ENCODE assay signal across 35 mouse cellular contexts in genomic region chr6:56264509-56264908, GRCm38 (mm10).
"Had no signal": no experiment of that assay in that cellular context is flagged by ENCODE, and none has a peak within 500 bp of the region (broad histone marks: within the 10 kb centered on the region; RNA-seq: fewer than 3 reads in every experiment).

No protein-coding gene starts in this region.

- H3K9me3 ChIP-seq: heart, embryonic 10.5 days; heart, embryonic 12.5 days; heart, embryonic 13.5 days; heart, embryonic 15.5 days; hindbrain, embryonic 10.5 days; hindbrain, embryonic 12.5 days; hindbrain, embryonic 13.5 days; hindbrain, embryonic 15.5 days; intestine, embryonic 15.5 days; kidney, embryonic 15.5 days had no signal

- H3K27me3 ChIP-seq: heart, embryonic 12.5 days; heart, embryonic 13.5 days; heart, embryonic 15.5 days; hindbrain, embryonic 12.5 days; hindbrain, embryonic 13.5 days; hindbrain, embryonic 15.5 days; intestine, embryonic 15.5 days; kidney, embryonic 15.5 days had no signal

- H3K4me1 ChIP-seq: heart, embryonic 10.5 days; heart, embryonic 12.5 days; heart, embryonic 13.5 days; heart, embryonic 15.5 days; hindbrain, embryonic 10.5 days; hindbrain, embryonic 12.5 days; hindbrain, embryonic 13.5 days; hindbrain, embryonic 15.5 days; intestine, embryonic 15.5 days; kidney, embryonic 15.5 days had no signal

- H3K4me2 ChIP-seq: heart, embryonic 11.5 days; heart, embryonic 12.5 days; heart, embryonic 13.5 days; heart, embryonic 15.5 days; hindbrain, embryonic 12.5 days; hindbrain, embryonic 13.5 days; hindbrain, embryonic 14.5 days; hindbrain, embryonic 15.5 days; intestine, embryonic 15.5 days; kidney, embryonic 15.5 days had no signal

- H3K27ac ChIP-seq: heart, embryonic 10.5 days; heart, embryonic 13.5 days; heart, embryonic 15.5 days; hindbrain, embryonic 10.5 days; hindbrain, embryonic 12.5 days; hindbrain, embryonic 13.5 days; hindbrain, embryonic 14.5 days; hindbrain, embryonic 15.5 days; hindbrain, postnatal 0 days; intestine, embryonic 15.5 days; kidney, embryonic 15.5 days; kidney, postnatal 0 days; layer of hippocampus, adult 2 months had no signal

- ATAC-seq: hindbrain, embryonic 16.5 days; hindbrain, postnatal 0 days; inflammation-experienced regulatory T-cells, adult 6 months; intestine, embryonic 15.5 days; intestine, embryonic 16.5 days; intestine, postnatal 0 days had no signal

- H3K36me3 ChIP-seq: heart, embryonic 10.5 days; heart, embryonic 12.5 days; heart, embryonic 13.5 days; heart, embryonic 15.5 days; hindbrain, embryonic 10.5 days; hindbrain, embryonic 12.5 days; hindbrain, embryonic 13.5 days; hindbrain, embryonic 15.5 days; intestine, embryonic 15.5 days; kidney, embryonic 15.5 days had no signal

- H3K4me3 ChIP-seq: heart, embryonic 10.5 days; heart, embryonic 12.5 days; heart, embryonic 13.5 days; heart, embryonic 15.5 days; hindbrain, embryonic 10.5 days; hindbrain, embryonic 12.5 days; hindbrain, embryonic 13.5 days; hindbrain, embryonic 15.5 days; intestine, embryonic 15.5 days; kidney, embryonic 15.5 days; layer of hippocampus, adult 2 months had no signal

- H3K9ac ChIP-seq: heart, embryonic 12.5 days; heart, embryonic 13.5 days; heart, embryonic 15.5 days; hindbrain, embryonic 12.5 days; hindbrain, embryonic 13.5 days; hindbrain, embryonic 14.5 days; hindbrain, embryonic 15.5 days; intestine, embryonic 15.5 days; kidney, embryonic 15.5 days had no signal

- DNase-seq: heart, postnatal 10 days; heart, postnatal 14 days; heart, postnatal 36 days; heart, postnatal 4 days; kidney, adult 11 months; kidney, adult 18-20 months; kidney, adult 2 months; kidney, adult 8-10 months; kidney, adult 9 months; kidney, postnatal 10 days; kidney, postnatal 14 days; kidney, postnatal 25 days; kidney, postnatal 36 days; kidney, postnatal 4 days; layer of hippocampus, adult 9-11 months; layer of hippocampus, postnatal 36 days had no signal
